Mouse (Mus musculus): ENCODE data around the gene Shisa5.
A peak's percentile ranks its signal among the peaks of the same experiment; 100 is the strongest.

Shisa5 gene

GRCm38 (mm10) chr9:109082124-109082800 is 43.9 kb downstream of the Shisa5 start, which contains the start of the genes Ccdc51 and Tma7:
TSS of gene Ccdc51 (plus strand) at chr9:109082493.
TSS of gene Tma7 (minus strand) at chr9:109082587.
- ATAC-seq (ENCODE audit: insufficient number of reproducible peaks, low FRiP score, low TSS enrichment), result peak; percentile 98

GRCm38 (mm10) chr9:109084922-109085321 is 46.6 kb downstream of the Shisa5 start:
- no peak for ATAC-seq (ENCODE audit: insufficient number of reproducible peaks, low FRiP score, low TSS enrichment)

GRCm38 (mm10) chr9:109087987-109088386 is 49.6 kb downstream of the Shisa5 start:
- no peak for ATAC-seq (ENCODE audit: insufficient number of reproducible peaks, low FRiP score, low TSS enrichment)

GRCm38 (mm10) chr9:109090446-109090845 is 52.1 kb downstream of the Shisa5 start:
- ATAC-seq (ENCODE audit: insufficient number of reproducible peaks, low FRiP score, low TSS enrichment), result no peak

GRCm38 (mm10) chr9:109091802-109092201 is 53.4 kb downstream of the Shisa5 start:
- no peak for ATAC-seq (ENCODE audit: insufficient number of reproducible peaks, low FRiP score, low TSS enrichment)

- ATAC-seq (ENCODE audit: insufficient number of reproducible peaks, low FRiP score, low TSS enrichment), result no peak
Measured at GRCm38 (mm10) chr9:109092799-109093198, 54.4 kb downstream of the Shisa5 start.

- no peak for ATAC-seq (ENCODE audit: insufficient number of reproducible peaks, low FRiP score, low TSS enrichment)
Measured at GRCm38 (mm10) chr9:109093786-109094552, 55.6 kb downstream of the Shisa5 start.

GRCm38 (mm10) chr9:109094553-109095136 is 56.3 kb downstream of the Shisa5 start:
- ATAC-seq (ENCODE audit: insufficient number of reproducible peaks, low FRiP score, low TSS enrichment), result no peak

GRCm38 (mm10) chr9:109095137-109095982 is 57.0 kb downstream of the Shisa5 start, which contains the start of gene Plxnb1:
TSS of gene Plxnb1 (plus strand) at chr9:109095389.
- ATAC-seq (ENCODE audit: insufficient number of reproducible peaks, low FRiP score, low TSS enrichment), result peak; percentile 24; the same call in 1 of the 2 replicates

GRCm38 (mm10) chr9:109096251-109096661 is 57.9 kb downstream of the Shisa5 start:
- ATAC-seq (ENCODE audit: insufficient number of reproducible peaks, low FRiP score, low TSS enrichment), result no peak

GRCm38 (mm10) chr9:109096856-109097255 is 58.5 kb downstream of the Shisa5 start:
- no peak for ATAC-seq (ENCODE audit: insufficient number of reproducible peaks, low FRiP score, low TSS enrichment)

- no peak for ATAC-seq (ENCODE audit: insufficient number of reproducible peaks, low FRiP score, low TSS enrichment)
Measured at GRCm38 (mm10) chr9:109097291-109097690, 58.9 kb downstream of the Shisa5 start.

GRCm38 (mm10) chr9:109097831-109098230 is 59.5 kb downstream of the Shisa5 start:
- peak; percentile 37; the same call in 1 of the 2 replicates for ATAC-seq (ENCODE audit: insufficient number of reproducible peaks, low FRiP score, low TSS enrichment)

- ATAC-seq (ENCODE audit: insufficient number of reproducible peaks, low FRiP score, low TSS enrichment), result no peak
Measured at GRCm38 (mm10) chr9:109098366-109098765, 60.0 kb downstream of the Shisa5 start.

GRCm38 (mm10) chr9:109098969-109099368 is 60.6 kb downstream of the Shisa5 start:
- ATAC-seq (ENCODE audit: insufficient number of reproducible peaks, low FRiP score, low TSS enrichment), result no peak

- no peak for ATAC-seq (ENCODE audit: insufficient number of reproducible peaks, low FRiP score, low TSS enrichment)
Measured at GRCm38 (mm10) chr9:109100307-109100928, 62.1 kb downstream of the Shisa5 start.

GRCm38 (mm10) chr9:109101933-109102445 is 63.6 kb downstream of the Shisa5 start:
- no peak for ATAC-seq (ENCODE audit: insufficient number of reproducible peaks, low FRiP score, low TSS enrichment)

- ATAC-seq (ENCODE audit: insufficient number of reproducible peaks, low FRiP score, low TSS enrichment), result no peak
Measured at GRCm38 (mm10) chr9:109102541-109102940, 64.2 kb downstream of the Shisa5 start.

GRCm38 (mm10) chr9:109103250-109103649 is 64.9 kb downstream of the Shisa5 start:
- ATAC-seq (ENCODE audit: insufficient number of reproducible peaks, low FRiP score, low TSS enrichment), result no peak

Data from cerebellum, adult (tissue).